Mouse (Mus musculus): ENCODE measurements around the gene Serpinb1c.

DNA sequence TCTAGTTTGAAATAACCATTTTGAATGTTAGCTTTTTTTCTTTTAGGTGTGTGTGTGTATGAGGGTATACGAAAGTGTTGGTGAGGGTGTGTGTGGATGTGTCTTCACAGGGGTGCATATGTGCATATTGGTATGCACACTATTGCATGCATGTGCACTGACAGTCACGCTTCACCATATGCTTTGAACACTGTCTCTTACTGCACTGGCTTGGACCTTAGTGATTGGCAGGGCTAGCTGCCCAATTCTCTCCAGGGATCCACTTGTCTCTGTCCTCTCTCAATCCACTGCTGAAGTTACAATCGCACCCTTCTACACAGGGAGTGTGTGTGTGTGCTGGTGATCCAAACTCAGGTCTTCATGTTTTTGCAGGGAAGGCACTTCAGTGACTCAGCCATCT lies 56.7 kb downstream of the Serpinb1c start:
- no peak for TF ChIP-seq CTCF (IDR thresholded peaks at IDR 0.05; ENCODE audit: insufficient read depth, low read length)
- TF ChIP-seq POLR2A (IDR thresholded peaks at IDR 0.05; ENCODE audit: borderline replicate concordance, extremely low read depth, low read depth, low read length): no peak
